Mouse (Mus musculus): ENCODE data around the gene Olfr70. TPM values are rescaled to one million over a fixed set of nuclear protein-coding genes. Genes with fewer than 3 reads are reported as not detected.

The Olfr70 gene
- total RNA-seq, 1 experiment from 2014 or later, result not detected

- ATAC-seq (ENCODE audit: extremely low read depth, insufficient number of reproducible peaks, low FRiP score, poor library complexity, severe bottlenecking), result no peak
These were observed 31.2 kb downstream of the Olfr70 start for GRCm38 (mm10) chr4:43669428-43669794.

GRCm38 (mm10) chr4:43668782-43669427, 31.7 kb downstream of the Olfr70 start, which contains the start of the genes Tmem8b and Fam221b:
Gene Tmem8b, plus strand, starts transcription at chr4:43668971.
Gene Fam221b, minus strand, starts transcription at chr4:43669145.
- ATAC-seq (ENCODE audit: extremely low read depth, insufficient number of reproducible peaks, low FRiP score, poor library complexity, severe bottlenecking), result peak; percentile 88

- ATAC-seq (ENCODE audit: extremely low read depth, insufficient number of reproducible peaks, low FRiP score, poor library complexity, severe bottlenecking), result no peak
These were observed 34.2 kb downstream of the Olfr70 start for GRCm38 (mm10) chr4:43666412-43666811.

GRCm38 (mm10) chr4:43657146-43657545, 43.5 kb downstream of the Olfr70 start:
- no peak for ATAC-seq (ENCODE audit: extremely low read depth, insufficient number of reproducible peaks, low FRiP score, poor library complexity, severe bottlenecking)

GRCm38 (mm10) chr4:43656339-43657109, 44.1 kb downstream of the Olfr70 start, which contains the start of gene Hint2:
Gene Hint2, minus strand, starts transcription at chr4:43656466.
- ATAC-seq (ENCODE audit: extremely low read depth, insufficient number of reproducible peaks, low FRiP score, poor library complexity, severe bottlenecking), result peak; percentile 85

GRCm38 (mm10) chr4:43655656-43656338, 44.8 kb downstream of the Olfr70 start:
- ATAC-seq (ENCODE audit: extremely low read depth, insufficient number of reproducible peaks, low FRiP score, poor library complexity, severe bottlenecking), result no peak

GRCm38 (mm10) chr4:43653161-43654015, 47.2 kb downstream of the Olfr70 start, which contains the start of gene Spag8:
Gene Spag8, minus strand, starts transcription at chr4:43653594.
- ATAC-seq (ENCODE audit: extremely low read depth, insufficient number of reproducible peaks, low FRiP score, poor library complexity, severe bottlenecking), result no peak

- ATAC-seq (ENCODE audit: extremely low read depth, insufficient number of reproducible peaks, low FRiP score, poor library complexity, severe bottlenecking), result no peak
These were observed 47.9 kb downstream of the Olfr70 start for GRCm38 (mm10) chr4:43652726-43653125.

- ATAC-seq (ENCODE audit: extremely low read depth, insufficient number of reproducible peaks, low FRiP score, poor library complexity, severe bottlenecking), result no peak
These were observed 50.8 kb downstream of the Olfr70 start for GRCm38 (mm10) chr4:43649783-43650182.

Other genes starting within 250 kb of the Olfr70 start
- 293 and 313 TPM in 2 replicates for gene Cd72, start 246.2 kb downstream of the Olfr70 start, total RNA-seq (2017)
- gene Sit1, start 217.1 kb downstream of the Olfr70 start, total RNA-seq (2017), result 5.9 and 7.4 TPM in 2 replicates
- gene Ccdc107, start 207.9 kb downstream of the Olfr70 start, total RNA-seq (2017), result 26.3 and 26.9 TPM in 2 replicates
- gene Arhgef39, start 201.1 kb downstream of the Olfr70 start, total RNA-seq (2017), result 1.5 and 2.6 TPM in 2 replicates
- not detected in 2 replicates for gene Car9, start 193.8 kb downstream of the Olfr70 start, total RNA-seq (2017)
- gene Tpm2, start 177.0 kb downstream of the Olfr70 start, total RNA-seq (2017), result 2.2 and 3.0 TPM in 2 replicates
- 91.4 and 142 TPM in 2 replicates for gene Creb3, start 138.5 kb downstream of the Olfr70 start, total RNA-seq (2017)
- gene Tln1, start 138.1 kb downstream of the Olfr70 start, total RNA-seq (2017), result 386 and 458 TPM in 2 replicates
- gene Rgp1, start 122.1 kb downstream of the Olfr70 start, total RNA-seq (2017), result 21.0 and 23.2 TPM in 2 replicates
- 22.2 and 23.2 TPM in 2 replicates for gene Gba2, start 121.9 kb downstream of the Olfr70 start, total RNA-seq (2017)
- gene Msmp, start 116.3 kb downstream of the Olfr70 start, total RNA-seq (2017), result not detected in 2 replicates
- gene Npr2, start 68.9 kb downstream of the Olfr70 start, total RNA-seq (2017), result 0.35 and 0.37 TPM in 2 replicates
- 0.23 and 0.86 TPM in 2 replicates for gene Spag8, start 47.2 kb downstream of the Olfr70 start, total RNA-seq (2017)
- gene Hint2, start 44.3 kb downstream of the Olfr70 start, total RNA-seq (2017), result 5.1 and 21.5 TPM in 2 replicates
- gene Tmem8b, start 31.8 kb downstream of the Olfr70 start, total RNA-seq (2017), result 0.47 and 0.49 TPM in 2 replicates
- 0.61 and 0.93 TPM in 2 replicates for gene Fam221b, start 31.7 kb downstream of the Olfr70 start, total RNA-seq (2017)
- gene Olfr71, start 9.4 kb upstream of the Olfr70 start, total RNA-seq (2017), result not detected in 2 replicates
- gene Hrct1, start 26.4 kb upstream of the Olfr70 start, total RNA-seq (2017), result not detected in 2 replicates
- not detected in 2 replicates for gene Spaar, start 29.2 kb upstream of the Olfr70 start, total RNA-seq (2017)
- not detected in 2 replicates for gene Olfr159, start 70.2 kb upstream of the Olfr70 start, total RNA-seq (2017)
- gene Olfr156, start 123.1 kb upstream of the Olfr70 start, total RNA-seq (2017), result not detected in 2 replicates
- gene Olfr157, start 139.4 kb upstream of the Olfr70 start, total RNA-seq (2017), result not detected in 2 replicates
- not detected in 2 replicates for gene Olfr155, start 150.8 kb upstream of the Olfr70 start, total RNA-seq (2017)
- gene Reck, start 174.7 kb upstream of the Olfr70 start, total RNA-seq (2017), result 0.86 and 2.9 TPM in 2 replicates